Mouse (Mus musculus) lung, embryonic 14.5 days (tissue): ENCODE data around the gene Anxa11. TPM values are rescaled to one million over a fixed set of nuclear protein-coding genes. Genes with fewer than 3 reads are reported as not detected.

Source experiments
- ATAC-seq: fragments of 200-750 bp; cut with Nextera tagmentation; 2 replicates; pipeline ENCODE4 v1.8.0; 2017; ENCODE audit warnings: mild to moderate bottlenecking, moderate TSS enrichment, moderate library complexity; ENCODE audit not compliant: insufficient read depth
- DNase-seq: peaks from one replicate; pipeline ENCODE4 v3.0.0-alpha.2; 2015
- H3K27ac ChIP-seq: fragments of 300-500 bp; sonication (generic); 2 replicates; pipeline ENCODE4 v1.5.1; 2014; ENCODE audit warnings: low read depth, mild to moderate bottlenecking, moderate library complexity
- H3K27me3 ChIP-seq: fragments of 300-500 bp; sonication (generic); 2 replicates; pipeline ENCODE4 v1.6.1; 2014; ENCODE audit warnings: low read length, control low read depth; ENCODE audit not compliant: insufficient read depth
- H3K36me3 ChIP-seq: fragments of 300-500 bp; sonication (generic); 2 replicates; pipeline ENCODE4 v1.6.1; 2014; ENCODE audit warnings: control low read depth; ENCODE audit not compliant: insufficient read depth
- H3K4me1 ChIP-seq: fragments of 300-500 bp; sonication (generic); 2 replicates; pipeline ENCODE4 v1.6.1; 2014; ENCODE audit warnings: antibody characterized with exemption, control low read depth; ENCODE audit not compliant: insufficient read depth
- H3K4me2 ChIP-seq: fragments of 300-500 bp; sonication (generic); 2 replicates; pipeline ENCODE4 v1.6.1; 2014; ENCODE audit warnings: mild to moderate bottlenecking
- H3K4me3 ChIP-seq: fragments of 300-500 bp; sonication (generic); 2 replicates; pipeline ENCODE4 v1.5.1; 2014; ENCODE audit warnings: low read depth, low read length
- H3K9ac ChIP-seq: fragments of 300-500 bp; sonication (generic); 2 replicates; pipeline ENCODE4 v1.6.1; 2014
- H3K9me3 ChIP-seq: fragments of 300-500 bp; sonication (generic); 2 replicates; pipeline ENCODE4 v1.6.1; 2016; ENCODE audit warnings: low read depth, low read length, control low read depth
- CTCF ChIP-seq: IDR thresholded peaks from 2 replicates; pipeline ENCODE4 v1.5.1; 2016; ENCODE audit warnings: antibody characterized with exemption, low read depth
- WGBS: fragments of 180-500 bp; shearing (Covaris S2); extraction: QIAGEN DNeasy Blood & Tissue Kit; methylation state at CpG from one replicate; pipeline ENCODE4 v1.1.7; 2014; 5-methylcytosine and 5-hydroxymethylcytosine counted together
- polyA plus RNA-seq: library from polyadenylated mRNA; unstranded; fragments of >200 nt; fragmentation: Nextera tagmentation; extraction: Ambion mirVana; gene quantifications from 2 replicates; pipeline ENCODE4 v1.2.1, GENCODE M21; 2014

Gene Anxa11
- polyA plus RNA-seq, 1 experiment from 2014 or later, result 19.4 TPM

DNA sequence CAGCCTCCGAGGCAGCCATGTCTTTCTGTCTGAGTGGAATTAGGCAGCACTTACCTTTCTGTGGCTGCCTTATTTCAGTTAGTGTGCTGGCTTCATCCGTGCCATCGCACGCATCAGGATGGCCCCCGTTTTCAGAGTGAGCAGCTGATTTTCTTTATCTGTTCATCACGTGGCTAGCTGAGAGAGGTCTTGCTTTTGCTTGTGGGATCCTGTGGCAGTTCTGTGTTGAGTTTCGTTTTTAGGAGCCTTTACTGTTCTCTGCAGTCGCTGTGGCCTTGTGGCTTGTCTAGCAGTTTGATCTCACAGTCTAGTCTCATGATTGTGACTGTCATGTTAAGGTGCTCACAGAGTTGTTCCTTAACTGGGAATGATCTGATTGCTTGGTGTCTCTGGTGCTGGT, 16.0 kb downstream of the Anxa11 start:
- Histone ChIP-seq H3K4me1 (no peaks in the 10 kb centered on the region), H3K4me2 (no peak overlapping the region), H3K27me3 (no peaks in the 10 kb centered on the region), H3K36me3 (no peaks in the 10 kb centered on the region), H3K9ac (no peak overlapping the region), H3K4me3 (no peak overlapping the region), H3K27ac (no peak overlapping the region), H3K9me3 (no peaks in the 10 kb centered on the region)
- no peak for ATAC-seq
- TF ChIP-seq CTCF, result no peak
- WGBS, result 77% methylated on average over 8 of the region's 8 CpGs
- DNase-seq, result no peak

DNA sequence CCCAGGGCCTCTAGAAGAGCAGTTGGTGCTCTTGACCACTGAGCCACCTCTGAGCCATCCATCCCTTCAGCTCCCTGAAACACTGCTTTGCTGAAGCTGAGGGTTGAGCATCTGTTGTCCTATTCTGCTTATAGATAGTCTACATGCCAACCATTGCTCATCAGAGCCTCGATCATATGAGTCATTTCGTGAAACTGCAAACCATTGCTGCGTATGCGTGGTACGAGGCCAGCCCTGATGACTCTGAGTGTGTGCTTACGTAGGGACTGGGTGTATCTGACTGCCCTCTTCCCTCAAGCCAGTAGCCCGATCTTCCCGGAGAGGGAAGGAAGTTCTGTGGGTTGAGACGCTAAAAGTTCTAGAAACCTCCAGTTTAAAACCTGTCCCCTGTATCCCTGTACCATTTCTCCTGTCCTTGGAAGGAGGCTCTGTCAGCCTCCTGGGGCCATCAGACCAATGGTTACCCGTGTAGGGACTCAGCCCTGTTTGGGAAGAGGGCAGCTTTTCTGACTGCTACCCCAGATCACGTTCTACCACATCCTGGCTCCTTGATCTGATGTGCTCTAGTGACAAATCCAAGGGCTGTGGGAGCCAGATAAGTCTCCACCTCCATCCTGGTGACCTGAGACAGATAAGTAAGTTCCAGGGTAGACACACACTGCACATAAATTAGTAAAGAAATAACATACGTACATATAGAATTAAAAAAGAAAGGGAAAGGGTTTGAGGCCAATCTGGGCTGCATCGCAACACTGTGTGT, 20.0 kb downstream of the Anxa11 start:
- TF ChIP-seq CTCF, result no peak
- H3K9ac ChIP-seq, result no peak overlapping the region
- no peaks in the 10 kb centered on the region for H3K9me3 ChIP-seq
- no peak overlapping the region for H3K4me2 ChIP-seq
- H3K27me3 ChIP-seq, result no peaks in the 10 kb centered on the region
- 86% methylated on average over 13 of the region's 13 CpGs for whole genome bisulfite sequencing
- no peaks in the 10 kb centered on the region for H3K36me3 ChIP-seq
- no peak overlapping the region for H3K27ac ChIP-seq
- DNase-seq (no peak), ATAC-seq (no peak)
- no peak overlapping the region for H3K4me3 ChIP-seq
- H3K4me1 ChIP-seq, result no peaks in the 10 kb centered on the region

DNA sequence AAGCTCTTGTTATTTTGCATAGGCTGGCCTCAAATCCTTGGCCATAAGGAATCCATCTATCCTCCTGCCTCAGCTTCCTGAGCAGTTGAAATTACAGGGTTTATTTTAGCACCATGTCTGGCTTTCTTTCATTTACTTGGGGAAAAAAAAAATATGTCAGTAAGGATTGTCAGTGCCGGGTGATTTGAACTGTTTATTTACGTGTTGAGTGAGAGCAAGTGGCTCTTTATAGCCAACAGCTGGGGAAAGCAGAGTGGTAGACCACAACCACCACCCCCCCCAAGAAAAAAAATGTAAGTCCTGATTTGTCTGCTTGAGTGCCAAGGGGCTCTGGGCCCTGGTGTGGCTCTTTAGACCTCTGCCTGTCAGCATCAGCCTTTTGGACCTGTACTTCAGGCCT, 21.8 kb downstream of the Anxa11 start:
- ATAC-seq, result no peak
- no peak overlapping the region for H3K4me3 ChIP-seq
- no peak for TF ChIP-seq CTCF
- H3K9me3 ChIP-seq, result no peaks in the 10 kb centered on the region
- H3K9ac ChIP-seq, result no peak overlapping the region
- no peaks in the 10 kb centered on the region for H3K4me1 ChIP-seq
- no peak overlapping the region for H3K4me2 ChIP-seq
- DNase-seq, result peak; percentile 54
- no peak overlapping the region for H3K27ac ChIP-seq
- H3K36me3 ChIP-seq, result no peaks in the 10 kb centered on the region
- H3K27me3 ChIP-seq, result no peaks in the 10 kb centered on the region
- 39% methylated on average over 2 of the region's 2 CpGs for WGBS

DNA sequence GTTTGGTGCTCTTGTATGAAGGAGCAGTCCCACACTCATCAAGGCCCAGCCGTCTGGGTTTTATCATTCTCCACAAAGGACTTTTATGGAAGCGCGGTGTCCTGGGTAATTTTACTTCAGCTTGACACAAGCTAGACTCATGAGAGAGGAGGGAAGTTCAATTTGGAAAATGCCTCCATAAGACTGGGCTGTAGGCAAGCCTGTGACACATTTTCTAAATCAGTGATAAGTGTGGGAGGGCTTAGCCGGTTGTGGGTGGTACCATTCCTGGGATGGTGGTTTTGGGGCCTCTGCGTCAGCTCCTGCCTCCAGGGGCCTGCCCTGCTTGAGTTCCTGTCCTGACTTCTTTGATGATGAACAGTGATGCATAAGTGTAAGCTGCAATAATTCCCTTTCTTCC, 23.3 kb downstream of the Anxa11 start:
- peaks cover 7% of the 10 kb centered on the region; the same call in 1 of the 2 replicates for H3K4me1 ChIP-seq

DNA sequence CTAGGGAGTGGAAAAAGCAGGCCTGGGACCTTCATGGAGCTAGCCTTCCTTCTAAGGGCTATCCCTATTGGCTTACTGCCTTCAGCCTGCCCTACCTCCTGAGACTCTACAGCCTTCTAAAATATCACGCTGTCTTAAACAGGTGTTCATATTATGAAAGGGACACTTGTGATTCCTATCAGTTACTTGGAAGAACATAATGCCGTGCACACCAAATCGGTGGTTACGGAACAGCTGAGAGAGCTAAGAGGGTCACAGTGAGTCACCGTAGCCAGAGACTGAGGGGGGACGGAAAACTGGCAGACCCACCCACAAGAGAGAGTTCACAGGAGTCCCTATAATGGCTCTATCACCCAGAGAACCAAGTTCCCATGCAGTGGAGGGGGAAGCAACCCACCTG, 24.4 kb downstream of the Anxa11 start:
- no peak for DNase-seq
- Histone ChIP-seq H3K4me1 (peaks cover 7% of the 10 kb centered on the region; the same call in 1 of the 2 replicates), H3K9me3 (no peaks in the 10 kb centered on the region), H3K4me3 (no peak overlapping the region), H3K27me3 (no peaks in the 10 kb centered on the region), H3K27ac (no peak overlapping the region), H3K36me3 (no peaks in the 10 kb centered on the region), H3K9ac (no peak overlapping the region), H3K4me2 (no peak overlapping the region)
- TF ChIP-seq CTCF, result no peak
- no peak for ATAC-seq
- WGBS, result 79% methylated on average over 6 of the region's 6 CpGs

More for the DNA sequence above, 23.3 kb downstream of the Anxa11 start:
- no peak overlapping the region for H3K9ac ChIP-seq
- ATAC-seq (no peak), DNase-seq (no peak)
- no peaks in the 10 kb centered on the region for H3K36me3 ChIP-seq
- H3K9me3 ChIP-seq, result no peaks in the 10 kb centered on the region
- no peak for TF ChIP-seq CTCF
- no peak overlapping the region for H3K27ac ChIP-seq
- WGBS, result 83% methylated on average over 5 of the region's 5 CpGs
- H3K4me3 ChIP-seq, result no peak overlapping the region
- no peaks in the 10 kb centered on the region for H3K27me3 ChIP-seq
- no peak overlapping the region for H3K4me2 ChIP-seq

DNA sequence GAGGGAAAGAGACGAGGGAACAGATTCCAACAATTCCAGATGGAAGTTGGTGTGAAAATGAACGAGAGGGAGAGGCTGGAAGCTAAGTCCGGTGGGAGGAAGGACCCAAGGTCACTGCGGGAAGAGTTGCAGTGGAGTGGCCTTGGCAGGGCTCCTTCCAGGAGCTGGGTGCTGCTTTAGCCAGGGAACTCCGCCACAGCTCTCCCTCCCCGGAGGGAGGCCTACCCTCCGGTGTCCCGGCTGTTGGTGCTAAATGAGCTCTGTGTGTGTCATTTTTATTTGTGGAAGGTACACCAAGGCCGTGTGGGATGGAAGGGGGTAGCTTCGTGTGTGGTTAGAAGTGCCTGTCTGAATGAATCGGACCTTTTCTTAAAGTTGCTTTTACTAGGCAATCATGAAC, 24.9 kb downstream of the Anxa11 start:
- Histone ChIP-seq H3K27me3 (no peaks in the 10 kb centered on the region), H3K27ac (no peak overlapping the region), H3K36me3 (no peaks in the 10 kb centered on the region), H3K4me1 (peaks cover 7% of the 10 kb centered on the region; the same call in 1 of the 2 replicates), H3K4me2 (no peak overlapping the region), H3K9ac (no peak overlapping the region), H3K9me3 (no peaks in the 10 kb centered on the region), H3K4me3 (no peak overlapping the region)
- no peak for DNase-seq
- no peak for TF ChIP-seq CTCF
- no peak for ATAC-seq
- WGBS, result 45% methylated on average over 11 of the region's 11 CpGs

DNA sequence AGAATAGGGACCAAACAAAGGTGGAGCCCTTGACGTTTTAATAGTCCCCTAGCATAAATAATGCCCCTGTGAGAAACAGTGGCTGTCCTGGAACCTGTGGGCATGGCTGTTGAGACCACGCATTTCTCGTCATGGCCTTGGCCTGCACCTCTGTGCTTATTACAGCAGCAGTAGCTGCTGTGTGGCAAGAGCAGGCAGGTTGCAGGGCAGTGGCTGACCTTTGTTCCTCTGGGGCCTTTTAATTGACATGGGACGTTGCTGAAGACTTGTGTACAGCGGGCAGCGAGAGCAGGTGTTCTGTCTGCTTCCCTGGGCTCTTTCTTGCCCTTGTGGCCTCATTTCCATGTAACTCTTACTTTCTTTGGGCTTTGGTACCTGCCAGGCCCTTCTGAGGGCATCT, 25.9 kb downstream of the Anxa11 start:
- no peak overlapping the region for H3K4me2 ChIP-seq
- H3K4me3 ChIP-seq, result no peak overlapping the region
- H3K4me1 ChIP-seq, result peaks cover 11% of the 10 kb centered on the region; the same call in 1 of the 2 replicates
- no peak for ATAC-seq
- H3K27me3 ChIP-seq, result no peaks in the 10 kb centered on the region
- H3K36me3 ChIP-seq, result no peaks in the 10 kb centered on the region
- H3K27ac ChIP-seq, result no peak overlapping the region
- TF ChIP-seq CTCF, result no peak
- no peaks in the 10 kb centered on the region for H3K9me3 ChIP-seq
- DNase-seq, result no peak
- 62% methylated on average over 6 of the region's 6 CpGs for whole genome bisulfite sequencing
- H3K9ac ChIP-seq, result no peak overlapping the region
